Mouse (Mus musculus): ENCODE data around the gene Apbb2.

Gene Apbb2

GRCm38 (mm10) chr5:66368966-66369365 lies 249.6 kb downstream of the Apbb2 start:
- DNase-seq = no peak

- no peak for DNase-seq
These were observed 250.9 kb downstream of the Apbb2 start for GRCm38 (mm10) chr5:66367641-66368040.

DNA sequence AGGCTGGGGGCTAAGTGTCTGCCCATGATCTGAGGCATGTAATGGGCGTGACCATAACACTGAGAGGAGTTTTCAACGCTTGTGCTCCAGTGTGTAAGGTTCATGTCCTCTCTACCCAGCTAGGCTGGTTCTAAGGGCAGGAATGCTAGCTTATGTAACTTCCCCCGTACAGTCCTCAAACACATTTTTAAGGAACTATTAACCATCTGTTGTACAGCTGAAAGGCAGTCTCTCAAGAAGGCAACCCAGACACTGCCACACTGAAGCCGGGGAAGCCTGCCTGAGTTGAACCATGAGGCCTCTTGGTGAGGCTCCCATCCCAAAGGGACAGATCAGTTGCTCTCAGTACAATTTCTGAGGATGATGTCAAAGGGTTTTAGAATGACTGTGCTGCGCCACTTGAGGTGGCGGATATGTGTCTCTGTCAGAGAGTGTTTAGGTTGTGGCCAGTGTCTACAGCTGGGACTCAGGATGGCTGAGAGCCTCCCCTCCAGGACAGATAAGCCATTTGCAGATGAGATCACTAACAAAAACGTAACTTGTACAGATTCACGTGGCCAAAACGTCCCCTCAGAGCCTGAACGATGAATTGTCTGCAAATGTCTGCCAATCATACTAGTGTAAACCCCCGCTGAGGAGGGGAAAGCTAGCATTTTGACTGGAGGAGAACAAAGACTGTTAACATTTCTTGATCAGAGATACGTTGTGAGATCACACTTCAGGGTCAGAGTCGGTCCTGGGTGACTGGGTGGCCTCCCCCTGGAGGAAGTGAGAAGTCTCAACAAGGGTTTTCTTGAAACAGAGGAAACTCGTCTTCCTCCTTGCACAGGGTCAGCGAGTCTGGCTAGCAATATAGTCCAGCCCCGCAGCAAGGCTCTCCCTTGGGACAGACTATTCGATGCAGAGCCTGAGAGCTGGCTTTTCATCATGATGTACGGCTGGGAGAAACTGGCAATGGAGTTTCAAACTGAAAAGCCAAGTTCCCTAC lies 255.0 kb downstream of the Apbb2 start:
- DNase-seq = no peak

DNA sequence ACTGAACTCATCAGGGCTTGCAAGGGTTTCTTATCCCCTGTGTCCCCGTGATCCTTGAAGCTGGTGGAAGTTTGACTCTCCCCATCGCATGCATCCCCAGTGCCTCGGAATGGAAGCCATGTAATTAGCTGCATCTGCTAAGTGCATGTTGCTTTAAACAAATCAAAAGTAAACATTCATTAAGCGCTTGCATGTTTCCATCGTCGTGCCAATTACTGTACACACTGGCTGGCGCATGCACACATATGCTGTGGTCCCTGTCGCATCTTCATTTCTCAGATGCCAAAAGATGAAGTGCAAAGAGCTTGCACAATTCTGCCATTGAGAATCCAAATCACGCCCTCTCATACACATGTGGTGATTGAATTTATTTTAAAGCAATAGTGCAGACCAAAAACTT lies 257.8 kb downstream of the Apbb2 start:
- no peak for DNase-seq

GRCm38 (mm10) chr5:66359742-66360423 lies 258.7 kb downstream of the Apbb2 start:
- DNase-seq = no peak

DNA sequence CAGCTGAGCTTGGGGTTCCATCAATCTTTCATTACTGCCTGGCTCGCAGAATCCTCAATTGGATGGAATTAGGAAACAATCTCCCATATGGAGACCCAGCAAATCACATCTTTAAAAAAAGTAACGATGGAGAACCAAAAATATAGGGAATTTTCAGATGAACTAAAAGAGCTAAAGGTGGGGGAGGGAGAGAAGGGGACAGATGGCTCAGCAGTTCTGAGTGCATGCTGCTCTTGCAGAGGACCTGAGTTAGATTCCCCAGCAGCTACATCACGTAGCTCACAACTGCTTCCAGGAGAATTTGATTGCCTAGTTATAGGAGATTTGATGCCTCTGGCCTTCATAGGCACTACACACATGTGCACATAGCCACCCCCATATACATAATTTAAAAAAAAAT lies 263.4 kb downstream of the Apbb2 start:
- DNase-seq = no peak

- no peak for DNase-seq
These were observed 264.7 kb downstream of the Apbb2 start for GRCm38 (mm10) chr5:66353876-66354275.

- DNase-seq = peak; percentile 38
These were observed 266.7 kb downstream of the Apbb2 start for GRCm38 (mm10) chr5:66351836-66352390.

GRCm38 (mm10) chr5:66351064-66351463 lies 267.5 kb downstream of the Apbb2 start:
- no peak for DNase-seq

DNA sequence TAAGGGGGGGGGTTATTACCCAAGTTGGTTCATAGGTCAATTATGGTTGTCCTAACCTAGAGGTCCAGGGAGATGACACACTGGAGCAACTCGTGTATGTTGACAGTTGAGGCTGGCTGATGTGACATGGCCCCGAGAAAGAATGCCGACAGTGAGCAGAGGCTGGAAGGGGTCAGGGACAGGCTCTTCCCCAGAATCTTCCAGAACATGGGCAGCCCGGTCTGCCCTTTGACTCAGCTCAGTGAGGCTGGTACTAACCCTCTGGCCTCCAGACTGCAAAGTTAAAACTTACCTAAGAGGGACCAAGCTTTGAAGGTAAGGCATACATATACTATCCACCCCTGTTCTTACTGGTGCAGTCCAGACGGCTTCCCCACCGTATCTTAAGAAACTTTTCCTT lies 268.0 kb downstream of the Apbb2 start:
- no peak for DNase-seq

GRCm38 (mm10) chr5:66348421-66348820 lies 270.2 kb downstream of the Apbb2 start:
- no peak for DNase-seq

DNA sequence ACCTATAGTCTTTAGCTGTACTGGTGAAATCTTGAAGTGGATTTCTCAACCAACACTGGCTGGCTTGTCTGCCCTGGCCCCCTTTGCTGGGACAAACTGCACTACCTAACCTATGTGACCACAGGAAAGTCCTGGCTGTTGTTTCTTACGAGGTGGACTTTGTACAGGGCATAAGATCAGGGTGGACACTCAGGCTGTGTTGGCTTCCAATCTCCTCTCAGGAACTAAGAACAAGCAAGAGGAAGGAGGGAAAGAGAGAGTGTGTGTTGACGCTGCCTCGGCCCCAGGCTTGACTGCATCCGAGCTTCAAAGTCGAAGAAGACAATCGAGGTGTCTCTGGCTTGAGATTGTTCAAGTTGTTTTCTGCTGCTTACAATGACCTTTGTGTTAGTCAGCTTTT lies 271.8 kb downstream of the Apbb2 start:
- DNase-seq = no peak

DNA sequence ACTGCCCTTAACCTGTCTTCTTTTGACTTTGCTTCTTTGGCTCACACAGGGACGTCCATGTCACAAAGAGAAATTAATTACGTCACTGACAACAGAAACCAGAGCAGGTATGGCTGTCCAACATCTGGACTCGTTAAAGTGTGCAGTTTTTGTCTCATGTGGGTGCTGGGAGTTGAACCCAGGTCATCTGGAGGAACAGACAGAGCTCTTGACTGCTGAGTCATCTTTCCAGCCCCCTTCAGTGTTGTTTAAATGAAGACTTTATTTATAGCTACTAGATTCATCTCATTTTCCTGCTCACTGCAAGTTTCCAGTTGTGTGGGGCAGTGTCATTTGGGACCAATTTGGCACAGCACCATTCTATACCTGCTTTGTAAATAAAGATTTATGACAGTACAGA lies 273.4 kb downstream of the Apbb2 start:
- no peak for DNase-seq

- DNase-seq = no peak
These were observed 274.4 kb downstream of the Apbb2 start for GRCm38 (mm10) chr5:66344182-66344581.

GRCm38 (mm10) chr5:66342285-66342684 lies 276.3 kb downstream of the Apbb2 start:
- DNase-seq = no peak

DNA sequence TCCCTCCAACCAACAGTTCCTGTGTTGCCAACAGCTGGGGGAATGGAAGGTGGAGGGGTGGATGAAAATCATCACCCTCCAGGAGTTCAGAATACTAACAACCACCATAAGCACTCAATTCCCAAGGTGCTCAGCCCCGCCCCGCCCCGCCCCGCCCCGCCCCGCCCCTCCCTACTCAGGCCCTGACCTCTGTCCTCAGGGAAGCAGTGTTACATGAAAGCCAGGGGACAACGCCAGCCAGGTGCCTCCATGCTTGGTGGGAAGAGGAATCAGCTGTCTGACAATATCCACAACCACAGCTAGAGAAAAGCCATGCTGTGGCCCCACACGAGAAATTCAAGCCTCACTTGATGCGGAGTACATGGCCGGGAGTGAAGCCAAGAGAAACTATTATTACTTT lies 276.7 kb downstream of the Apbb2 start:
- DNase-seq = no peak

GRCm38 (mm10) chr5:66340356-66341102 lies 278.1 kb downstream of the Apbb2 start:
- no peak for DNase-seq

DNA sequence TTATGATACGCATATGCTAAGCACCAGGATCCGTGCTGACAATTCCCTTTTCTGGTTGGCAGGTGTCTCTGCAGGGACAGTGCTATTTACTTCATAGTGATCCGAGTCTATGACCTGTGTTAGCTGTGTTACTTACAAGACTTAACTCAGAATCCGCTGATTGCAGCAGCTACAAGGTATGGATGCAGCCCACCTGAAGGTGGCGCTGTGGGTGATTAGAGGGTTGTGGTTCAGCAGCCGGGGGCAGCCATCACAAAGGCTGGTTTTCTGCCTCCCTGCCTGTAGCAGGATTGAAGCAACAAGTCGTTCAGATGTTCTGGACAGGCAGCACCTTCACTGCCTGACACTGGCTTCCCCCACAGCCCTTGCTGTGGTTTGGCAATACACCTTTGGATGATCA lies 280.0 kb downstream of the Apbb2 start:
- DNase-seq = no peak

DNA sequence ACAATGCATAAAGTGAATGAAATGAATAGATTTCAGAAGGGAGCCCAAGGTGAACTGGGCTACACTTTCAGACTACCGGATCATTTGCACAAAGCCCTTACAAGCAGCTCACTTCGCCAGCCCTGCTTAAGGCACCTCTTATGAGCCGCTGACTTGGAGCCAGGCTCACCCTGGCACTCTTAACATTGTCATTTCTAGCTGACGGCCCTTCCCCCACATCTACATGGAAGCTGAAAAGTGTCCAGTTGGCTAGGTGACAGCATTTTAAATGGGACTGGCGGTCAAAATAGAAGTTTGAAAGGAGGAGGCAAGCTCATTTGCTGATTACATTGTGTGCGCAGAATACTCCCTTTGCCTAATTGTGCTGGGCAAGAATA lies 280.6 kb downstream of the Apbb2 start:
- DNase-seq = peak; percentile 33

- DNase-seq = peak; percentile 37
These were observed 281.3 kb downstream of the Apbb2 start for GRCm38 (mm10) chr5:66337025-66337968.

DNA sequence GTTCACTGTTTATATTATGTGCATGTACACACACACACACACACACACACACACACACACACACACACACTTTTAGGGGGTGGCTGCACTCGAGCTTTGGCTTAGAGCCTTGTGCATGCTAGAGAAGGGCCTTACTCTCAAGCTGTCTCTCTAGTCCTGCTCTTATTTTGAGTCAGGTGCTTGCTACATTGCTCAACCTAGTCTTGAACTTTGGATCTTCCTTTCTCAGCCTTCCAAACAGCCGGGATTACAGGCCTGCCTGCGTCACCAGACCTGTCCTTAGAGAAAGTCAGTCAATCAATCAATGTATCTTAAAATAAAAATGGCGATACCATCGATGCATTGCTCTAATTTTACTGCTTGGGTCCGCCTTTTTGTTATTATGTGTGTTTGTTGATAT lies 287.8 kb downstream of the Apbb2 start:
- no peak for DNase-seq

- no peak for DNase-seq
These were observed 289.8 kb downstream of the Apbb2 start for GRCm38 (mm10) chr5:66328766-66329165.

Data from cerebellum, adult 11-12 months (tissue).